Mouse (Mus musculus) heart, embryonic 12.5 days (tissue): ENCODE data around the gene B130006D01Rik. TPM values are rescaled to one million over a fixed set of nuclear protein-coding genes. Genes with fewer than 3 reads are reported as not detected.

Source experiments
- ATAC-seq: fragments of 200-750 bp; cut with Nextera tagmentation; 2 replicates; pipeline ENCODE4 v1.8.0; 2017; ENCODE audit warnings: moderate TSS enrichment, moderate library complexity; ENCODE audit not compliant: insufficient number of reproducible peaks, low FRiP score
- H3K27ac ChIP-seq: fragments of 300-500 bp; sonication (generic); 2 replicates; pipeline ENCODE4 v1.5.1; 2016; ENCODE audit warnings: mild to moderate bottlenecking, moderate library complexity; ENCODE audit not compliant: poor library complexity, severe bottlenecking
- H3K27me3 ChIP-seq: fragments of 300-500 bp; sonication (generic); replicated peaks from 2 replicates; pipeline ENCODE4 v1.6.1; 2016; ENCODE audit warnings: mild to moderate bottlenecking, moderate library complexity
- H3K36me3 ChIP-seq: fragments of 300-500 bp; sonication (generic); 2 replicates; pipeline ENCODE4 v1.6.1; 2016; ENCODE audit warnings: mild to moderate bottlenecking, moderate library complexity
- H3K4me1 ChIP-seq: fragments of 300-500 bp; sonication (generic); replicated peaks from 2 replicates; pipeline ENCODE4 v1.6.1; 2016; ENCODE audit warnings: mild to moderate bottlenecking
- H3K4me2 ChIP-seq: fragments of 300-500 bp; sonication (generic); 2 replicates; pipeline ENCODE4 v1.6.1; 2016; ENCODE audit warnings: mild to moderate bottlenecking, moderate library complexity
- H3K4me3 ChIP-seq: fragments of 300-500 bp; sonication (generic); 2 replicates; pipeline ENCODE4 v1.5.1; 2016; ENCODE audit warnings: mild to moderate bottlenecking
- H3K9ac ChIP-seq: fragments of 300-500 bp; sonication (generic); 2 replicates; pipeline ENCODE4 v1.6.1; 2016; ENCODE audit warnings: mild to moderate bottlenecking, moderate library complexity
- H3K9me3 ChIP-seq: fragments of 300-500 bp; sonication (generic); replicated peaks from 2 replicates; pipeline ENCODE4 v1.6.1; 2016; ENCODE audit warnings: mild to moderate bottlenecking, moderate library complexity
- WGBS: fragments of 180-500 bp; shearing (Covaris S2); methylation state at CpG from one replicate; pipeline ENCODE4 v1.1.7; 2016; 5-methylcytosine and 5-hydroxymethylcytosine counted together
- polyA plus RNA-seq: library from polyadenylated mRNA; unstranded; fragments of >200 nt; fragmentation: Nextera tagmentation; extraction: Ambion mirVana; gene quantifications from 2 replicates; pipeline ENCODE4 v1.2.1, GENCODE M21; 2016

The B130006D01Rik gene
- polyA plus RNA-seq, 1 experiment from 2014 or later = 0.56 TPM

DNA sequence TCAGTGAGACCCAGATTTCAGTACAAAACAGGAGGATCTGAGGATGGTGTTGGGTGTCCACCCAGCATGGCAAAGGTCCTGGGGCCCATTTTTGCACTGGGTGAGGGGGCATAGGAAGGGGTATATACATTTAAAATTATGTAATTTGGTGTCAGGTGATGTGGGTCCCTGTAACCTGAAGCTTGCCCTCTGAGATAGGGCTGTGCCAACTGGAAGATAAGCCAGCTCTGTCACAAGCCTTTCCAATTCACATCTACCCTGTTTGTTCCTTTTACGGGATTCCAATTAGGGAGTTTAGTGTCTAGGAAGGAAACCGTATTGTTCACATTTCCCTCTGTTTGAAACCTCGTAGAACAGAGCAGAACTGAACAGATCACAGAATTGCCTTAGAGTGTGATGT, 49.9 kb downstream of the B130006D01Rik start:
- ATAC-seq = no peak

More for the DNA sequence above, 49.9 kb downstream of the B130006D01Rik start:
- Histone ChIP-seq H3K4me1 (peaks cover 25% of the 10 kb centered on the region), H3K27ac (no peak overlapping the region), H3K9me3 (no peaks in the 10 kb centered on the region), H3K27me3 (no peaks in the 10 kb centered on the region), H3K4me3 (no peak overlapping the region), H3K9ac (no peak overlapping the region), H3K36me3 (peaks cover 21% of the 10 kb centered on the region), H3K4me2 (no peak overlapping the region)
- WGBS = 81% methylated on average over 3 of the region's 3 CpGs

Other genes starting within 250 kb of the B130006D01Rik start
- 0.40 and 0.43 TPM in 2 replicates for gene Nxph3, start 209.0 kb upstream of the B130006D01Rik start, polyA plus RNA-seq
- gene Ngfr, start 135.9 kb upstream of the B130006D01Rik start, polyA plus RNA-seq = 3.9 and 5.0 TPM in 2 replicates
- gene Phb, start 56.6 kb upstream of the B130006D01Rik start, polyA plus RNA-seq = 260 and 286 TPM in 2 replicates
- gene Zfp652, start 10.9 kb upstream of the B130006D01Rik start, polyA plus RNA-seq = 12.8 and 14.3 TPM in 2 replicates
- 0.65 and 0.66 TPM in 2 replicates for gene Phospho1, start 100.9 kb downstream of the B130006D01Rik start, polyA plus RNA-seq
- 39.1 and 39.2 TPM in 2 replicates for gene Gngt2, start 113.6 kb downstream of the B130006D01Rik start, polyA plus RNA-seq
- gene Abi3, start 118.9 kb downstream of the B130006D01Rik start, polyA plus RNA-seq = 22.3 and 26.0 TPM in 2 replicates
- gene B4galnt2, start 191.3 kb downstream of the B130006D01Rik start, polyA plus RNA-seq = 0.13 TPM in 1 of 2 replicates, not detected in the other